Mouse (Mus musculus): ENCODE results near the gene Irf3. TPM values are rescaled to one million over a fixed set of nuclear protein-coding genes. Genes with fewer than 3 reads are reported as not detected.
"Not testable (repeated sequence)": the region's sequence is repeated elsewhere in the genome, so short reads cannot be mapped to it uniquely, and the experiment has no call there.

The Irf3 gene
- polyA plus RNA-seq, 1 experiment from 2014 or later = 60.9 TPM

- no peaks in the 10 kb centered on the region for H3K27me3 ChIP-seq (ENCODE audit: control insufficient read depth, insufficient read depth, low read length)
- under 1% methylated on average over 36 of the region's 36 CpGs for WGBS
Measured at GRCm38 (mm10) chr7:45017242-45018061, 20.0 kb downstream of the Irf3 start, which contains the start of gene Rras. Gene Rras (plus strand): TSS chr7:45017961.

GRCm38 (mm10) chr7:45019031-45019571, 21.7 kb downstream of the Irf3 start:
- peak overlapping the region; percentile 46 to 100 for H3K27ac ChIP-seq (replicated peaks in 1 of 2; ENCODE audit: control insufficient read depth in 1 of 2, insufficient read depth in 1 of 2, low read depth in 2 of 2, low read length in 2 of 2)
- peaks cover 6 to 16% of the 10 kb centered on the region in 2 experiments; a peak in 3 of 4 replicates for H3K4me1 ChIP-seq (ENCODE audit: control insufficient read depth in 2 of 2, insufficient read depth in 2 of 2, low read length in 2 of 2)
- no peaks in the 10 kb centered on the region for H3K9me3 ChIP-seq (ENCODE audit: control insufficient read depth, low read length)
- peak overlapping the region; percentile 87 for H3K9ac ChIP-seq (ENCODE audit: low read length)
- peaks cover 14% of the 10 kb centered on the region for H3K36me3 ChIP-seq (ENCODE audit: control insufficient read depth, insufficient read depth, low read length)
- H3K4me3 ChIP-seq (ENCODE audit: control insufficient read depth in 1 of 2, insufficient read depth in 1 of 2, low read depth in 1 of 2, low read length in 2 of 2) = peak overlapping the region; percentile 50 to 88
- no peak for ATAC-seq (ENCODE audit: insufficient number of reproducible peaks, insufficient read depth, low FRiP score, low read depth)
- no peaks in the 10 kb centered on the region for H3K27me3 ChIP-seq (ENCODE audit: control insufficient read depth, insufficient read depth, low read length)
- peak overlapping the region; percentile 88 for H3K4me2 ChIP-seq (ENCODE audit: low read length)
- 24% methylated on average over 8 of the region's 8 CpGs for WGBS

More at GRCm38 (mm10) chr7:45017242-45018061, 20.0 kb downstream of the Irf3 start, which contains the start of gene Rras:
- peak; percentile 89 for ATAC-seq (ENCODE audit: insufficient number of reproducible peaks, insufficient read depth, low FRiP score, low read depth)
- H3K9me3 ChIP-seq (ENCODE audit: control insufficient read depth, low read length) = no peaks in the 10 kb centered on the region
- H3K9ac ChIP-seq (ENCODE audit: low read length) = peak within 1 kb of the TSS; percentile 87
- peaks cover 30% of the 10 kb centered on the region for H3K36me3 ChIP-seq (ENCODE audit: control insufficient read depth, insufficient read depth, low read length)
- peak within 1 kb of the TSS; percentile 99 to 100 for H3K27ac ChIP-seq (replicated peaks in 1 of 2; ENCODE audit: control insufficient read depth in 1 of 2, insufficient read depth in 1 of 2, low read depth in 2 of 2, low read length in 2 of 2)
- H3K4me2 ChIP-seq (ENCODE audit: low read length) = peak within 1 kb of the TSS; percentile 88
- H3K4me1 ChIP-seq (ENCODE audit: control insufficient read depth in 2 of 2, insufficient read depth in 2 of 2, low read length in 2 of 2) = peaks cover 6 to 16% of the 10 kb centered on the region in 2 experiments; a peak in 3 of 4 replicates
- peak within 1 kb of the TSS; percentile 50 to 88 for H3K4me3 ChIP-seq (ENCODE audit: control insufficient read depth in 1 of 2, insufficient read depth in 1 of 2, low read depth in 1 of 2, low read length in 2 of 2)

- no peak overlapping the region for H3K27ac ChIP-seq (replicated peaks in 1 of 2; ENCODE audit: control insufficient read depth in 1 of 2, insufficient read depth in 1 of 2, low read depth in 2 of 2, low read length in 2 of 2)
- no peak overlapping the region for H3K4me3 ChIP-seq (ENCODE audit: control insufficient read depth in 1 of 2, insufficient read depth in 1 of 2, low read depth in 1 of 2, low read length in 2 of 2)
- no peak overlapping the region for H3K9ac ChIP-seq (ENCODE audit: low read length)
- no peaks in the 10 kb centered on the region for H3K27me3 ChIP-seq (ENCODE audit: control insufficient read depth, insufficient read depth, low read length)
- no peak overlapping the region for H3K4me2 ChIP-seq (ENCODE audit: low read length)
- no peaks in the 10 kb centered on the region for H3K9me3 ChIP-seq (ENCODE audit: control insufficient read depth, low read length)
- ATAC-seq (ENCODE audit: insufficient number of reproducible peaks, insufficient read depth, low FRiP score, low read depth) = no peak
- WGBS = 68% methylated on average over 9 of the region's 9 CpGs
- peaks cover 6 to 8% of the 10 kb centered on the region in 2 experiments; a peak in 3 of 4 replicates for H3K4me1 ChIP-seq (ENCODE audit: control insufficient read depth in 2 of 2, insufficient read depth in 2 of 2, low read length in 2 of 2)
- H3K36me3 ChIP-seq (ENCODE audit: control insufficient read depth, insufficient read depth, low read length) = peaks cover 14% of the 10 kb centered on the region
Measured at GRCm38 (mm10) chr7:45020225-45020624, 22.8 kb downstream of the Irf3 start.

DNA sequence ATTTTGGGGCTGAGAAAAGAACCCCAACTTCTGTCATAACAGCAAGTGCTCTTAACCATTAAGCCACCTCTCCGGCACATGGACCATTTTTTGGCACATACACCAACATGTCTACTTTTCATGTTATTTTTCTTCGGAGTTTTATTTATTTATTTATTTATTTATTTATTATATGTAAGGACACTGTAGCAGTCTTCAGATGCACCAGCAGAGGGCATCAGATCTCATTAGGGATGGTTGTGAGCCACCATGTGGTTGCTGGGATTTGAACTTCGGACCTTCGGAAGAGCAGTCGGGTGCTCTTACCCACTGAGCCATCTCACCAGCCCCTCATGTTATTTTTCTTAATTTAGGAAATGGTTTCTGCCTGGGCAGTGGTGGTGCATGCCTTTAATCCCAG, 26.3 kb downstream of the Irf3 start:
- H3K27ac ChIP-seq (replicated peaks in 1 of 2; ENCODE audit: control insufficient read depth in 1 of 2, insufficient read depth in 1 of 2, low read depth in 2 of 2, low read length in 2 of 2); H3K4me2 ChIP-seq (ENCODE audit: low read length); H3K9ac ChIP-seq (ENCODE audit: low read length); H3K27me3 ChIP-seq (ENCODE audit: control insufficient read depth, insufficient read depth, low read length); ATAC-seq (ENCODE audit: insufficient number of reproducible peaks, insufficient read depth, low FRiP score, low read depth); H3K4me3 ChIP-seq (ENCODE audit: control insufficient read depth in 1 of 2, insufficient read depth in 1 of 2, low read depth in 1 of 2, low read length in 2 of 2); H3K9me3 ChIP-seq (ENCODE audit: control insufficient read depth, low read length); H3K4me1 ChIP-seq (ENCODE audit: control insufficient read depth in 2 of 2, insufficient read depth in 2 of 2, low read length in 2 of 2): not testable (repeated sequence)
- 79% methylated on average over 5 of the region's 5 CpGs for WGBS
- H3K36me3 ChIP-seq (ENCODE audit: control insufficient read depth, insufficient read depth, low read length) = peaks cover 36% of the 10 kb centered on the region

DNA sequence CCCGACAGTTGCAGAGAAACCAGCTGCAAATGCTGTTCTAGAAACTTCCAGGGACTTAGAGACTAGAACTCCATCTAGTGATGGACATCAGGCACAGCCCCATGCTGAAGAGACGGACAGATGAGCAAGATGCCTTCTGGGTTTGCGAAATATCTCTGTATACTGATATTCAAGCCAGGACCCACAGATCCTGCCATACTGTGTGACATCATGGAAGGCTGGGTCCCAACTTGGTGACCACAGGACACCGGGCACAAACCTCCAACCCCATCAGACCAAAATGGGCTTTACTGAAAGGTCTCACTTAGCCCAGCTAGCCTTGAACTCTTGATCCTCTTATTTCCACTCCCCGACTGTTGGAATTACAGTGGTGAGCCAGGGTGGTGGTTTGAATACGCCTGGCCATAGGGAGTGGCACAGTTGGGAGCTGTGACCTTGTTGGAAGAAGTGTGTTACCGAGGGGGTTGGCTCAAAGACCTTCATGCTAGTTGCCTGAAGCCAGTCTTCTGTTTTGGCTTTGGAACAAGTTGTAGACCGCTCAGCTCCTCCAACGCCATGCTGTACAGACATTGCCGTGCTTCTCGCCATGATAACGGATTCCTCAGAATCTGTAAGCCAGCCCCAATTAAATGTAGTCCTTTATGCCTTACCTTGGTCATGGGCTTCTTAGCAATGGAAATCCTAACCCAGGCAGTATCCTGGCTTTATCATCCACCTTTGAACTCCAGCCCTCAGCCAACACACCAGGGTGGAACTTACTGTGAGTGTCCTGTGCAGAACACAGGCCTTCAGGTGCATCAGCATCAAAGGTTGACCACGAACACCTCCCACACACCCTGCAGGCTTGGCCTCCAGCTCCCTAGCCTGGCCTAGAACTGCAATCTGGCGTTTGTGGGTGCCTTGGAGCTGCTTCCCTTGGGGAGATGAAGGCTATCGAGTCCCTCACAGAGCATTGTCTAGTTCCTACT, 27.1 kb downstream of the Irf3 start:
- ATAC-seq (ENCODE audit: insufficient number of reproducible peaks, insufficient read depth, low FRiP score, low read depth) = no peak
- Histone ChIP-seq H3K9ac (ENCODE audit: low read length) (no peak overlapping the region), H3K36me3 (ENCODE audit: control insufficient read depth, insufficient read depth, low read length) (peaks cover 44% of the 10 kb centered on the region), H3K9me3 (ENCODE audit: control insufficient read depth, low read length) (no peaks in the 10 kb centered on the region), H3K4me3 (ENCODE audit: control insufficient read depth in 1 of 2, insufficient read depth in 1 of 2, low read depth in 1 of 2, low read length in 2 of 2) (no peak overlapping the region), H3K4me1 (ENCODE audit: control insufficient read depth in 2 of 2, insufficient read depth in 2 of 2, low read length in 2 of 2) (no peaks in the 10 kb centered on the region), H3K4me2 (ENCODE audit: low read length) (no peak overlapping the region), H3K27ac (replicated peaks in 1 of 2; ENCODE audit: control insufficient read depth in 1 of 2, insufficient read depth in 1 of 2, low read depth in 2 of 2, low read length in 2 of 2) (no peak overlapping the region), H3K27me3 (ENCODE audit: control insufficient read depth, insufficient read depth, low read length) (no peaks in the 10 kb centered on the region)
- 83% methylated on average over 15 of the region's 15 CpGs for WGBS

DNA sequence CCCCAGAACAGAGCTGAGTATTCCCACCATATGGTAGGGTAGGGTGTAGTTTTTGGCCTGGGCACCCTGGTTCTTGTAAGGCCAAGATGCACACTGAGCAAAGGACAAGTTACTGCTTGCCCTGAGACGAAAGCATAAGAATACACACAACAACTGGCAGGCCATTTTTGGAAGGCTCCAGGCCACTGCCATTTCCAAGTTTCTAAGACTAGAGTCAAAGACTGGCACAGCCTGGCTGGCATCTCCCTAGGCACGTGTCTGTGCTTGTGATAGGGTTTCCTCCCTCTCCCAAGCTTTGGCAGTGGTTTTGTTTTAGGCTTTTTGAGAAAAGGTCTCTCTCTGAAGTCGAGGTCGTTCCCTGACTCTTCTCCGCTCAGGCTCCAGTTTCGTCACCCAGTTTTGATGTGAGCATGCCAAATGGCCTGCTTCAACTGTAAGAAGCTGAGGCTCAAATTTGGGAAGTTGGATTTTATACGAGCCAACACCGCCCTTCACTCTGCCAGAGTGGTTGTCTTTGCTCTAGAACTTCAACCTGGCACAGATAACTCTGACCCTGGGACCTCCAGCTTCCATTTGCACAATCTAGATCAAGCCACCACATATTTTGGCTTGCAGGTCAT, 28.3 kb downstream of the Irf3 start:
- Histone ChIP-seq H3K9ac (ENCODE audit: low read length) (no peak overlapping the region), H3K9me3 (ENCODE audit: control insufficient read depth, low read length) (no peaks in the 10 kb centered on the region), H3K27me3 (ENCODE audit: control insufficient read depth, insufficient read depth, low read length) (no peaks in the 10 kb centered on the region), H3K4me2 (ENCODE audit: low read length) (no peak overlapping the region), H3K36me3 (ENCODE audit: control insufficient read depth, insufficient read depth, low read length) (peaks cover 51% of the 10 kb centered on the region), H3K4me3 (ENCODE audit: control insufficient read depth in 1 of 2, insufficient read depth in 1 of 2, low read depth in 1 of 2, low read length in 2 of 2) (no peak overlapping the region), H3K27ac (replicated peaks in 1 of 2; ENCODE audit: control insufficient read depth in 1 of 2, insufficient read depth in 1 of 2, low read depth in 2 of 2, low read length in 2 of 2) (0 out of 4 replicates have a peak overlapping the region, but pooled peaks of 1 of the 2 experiments have one; percentile 24), H3K4me1 (ENCODE audit: control insufficient read depth in 2 of 2, insufficient read depth in 2 of 2, low read length in 2 of 2) (no peaks in the 10 kb centered on the region)
- no peak for ATAC-seq (ENCODE audit: insufficient number of reproducible peaks, insufficient read depth, low FRiP score, low read depth)
- 70% methylated on average over 8 of the region's 8 CpGs for WGBS

- ATAC-seq (ENCODE audit: insufficient number of reproducible peaks, insufficient read depth, low FRiP score, low read depth) = no peak
- WGBS = 74% methylated on average over 2 of the region's 2 CpGs
- Histone ChIP-seq H3K9ac (ENCODE audit: low read length) (no peak overlapping the region), H3K36me3 (ENCODE audit: control insufficient read depth, insufficient read depth, low read length) (peaks cover 54% of the 10 kb centered on the region), H3K4me1 (ENCODE audit: control insufficient read depth in 2 of 2, insufficient read depth in 2 of 2, low read length in 2 of 2) (no peaks in the 10 kb centered on the region), H3K4me3 (ENCODE audit: control insufficient read depth in 1 of 2, insufficient read depth in 1 of 2, low read depth in 1 of 2, low read length in 2 of 2) (no peak overlapping the region), H3K4me2 (ENCODE audit: low read length) (no peak overlapping the region), H3K27ac (replicated peaks in 1 of 2; ENCODE audit: control insufficient read depth in 1 of 2, insufficient read depth in 1 of 2, low read depth in 2 of 2, low read length in 2 of 2) (no peak overlapping the region), H3K27me3 (ENCODE audit: control insufficient read depth, insufficient read depth, low read length) (no peaks in the 10 kb centered on the region), H3K9me3 (ENCODE audit: control insufficient read depth, low read length) (no peaks in the 10 kb centered on the region)
Measured at GRCm38 (mm10) chr7:45026256-45026655, 28.8 kb downstream of the Irf3 start.

Data from heart, embryonic 14.5 days (tissue).